Mouse (Mus musculus) lung, adult 2 months (tissue): ENCODE measurements around the gene Casp3.

Source experiments
- CTCF ChIP-seq: fragments of 200-500 bp; IDR thresholded peaks from 2 replicates; pipeline ENCODE4 v1.5.1; 2011; ENCODE audit warnings: mild to moderate bottlenecking, low read length, control low read depth; ENCODE audit not compliant: insufficient read depth
- POLR2A ChIP-seq: fragments of 200-500 bp; IDR thresholded peaks from 2 replicates; pipeline ENCODE4 v1.6.1; 2011; ENCODE audit warnings: low read depth, mild to moderate bottlenecking, control low read depth, low read length, borderline replicate concordance; ENCODE audit errors: extremely low read depth

DNA sequence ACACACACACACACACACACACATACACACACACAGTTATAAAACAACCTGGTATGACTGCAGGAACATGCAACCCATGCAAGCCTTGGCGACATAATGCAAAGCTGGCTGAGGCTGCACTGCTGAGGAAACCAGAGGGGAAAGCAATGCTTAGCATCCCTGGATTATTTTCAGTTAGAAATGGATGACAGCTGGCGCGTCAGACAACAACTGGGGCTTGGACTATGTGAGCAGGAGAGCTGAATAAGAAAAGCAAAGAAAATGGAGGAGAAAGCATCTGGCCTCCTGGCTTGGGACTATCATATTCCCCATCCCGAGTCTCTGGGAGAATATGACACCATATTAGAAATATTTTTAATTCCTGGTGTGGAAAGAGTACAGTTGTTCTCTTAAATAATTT lies 4.2 kb upstream of the Casp3 start:
- TF ChIP-seq POLR2A (no peak), CTCF (no peak)
